Mouse (Mus musculus): ENCODE results near the gene Cdkn3. TPM values are rescaled to one million over a fixed set of nuclear protein-coding genes. Genes with fewer than 3 reads are reported as not detected.

Cdkn3 gene
- total and polyA plus RNA-seq, 3 experiments = 0.55 to 1.5 (median 0.70) TPM

GRCm38 (mm10) chr14:46787454-46787786, 27.1 kb downstream of the Cdkn3 start:
- DNase-seq = no peak
- TF ChIP-seq EP300 (IDR thresholded peaks at IDR 0.05; ENCODE audit: insufficient read depth, low read depth, low read length) = no peak
- no peak for TF ChIP-seq CTCF (IDR thresholded peaks at IDR 0.05)
- no peak for TF ChIP-seq POLR2A (IDR thresholded peaks at IDR 0.05; ENCODE audit: insufficient read depth, low read depth, low read length)
- under 1% methylated on average over 11 of the region's 11 CpGs for WGBS
- peaks cover 2% of the 10 kb centered on the region for H3K36me3 ChIP-seq (ENCODE audit: control insufficient read depth, insufficient read depth, low read length)
- peaks cover 5% of the 10 kb centered on the region for H3K79me2 ChIP-seq (replicated peaks; ENCODE audit: control insufficient read depth, insufficient read depth, low read length)
- peak overlapping the region; percentile 87 for H3K9ac ChIP-seq (ENCODE audit: low read depth, low read length)
- H3K27me3 ChIP-seq (ENCODE audit: control insufficient read depth, insufficient read depth, low read length) = no peaks in the 10 kb centered on the region
- H3K4me1 ChIP-seq (ENCODE audit: control insufficient read depth, insufficient read depth, low read length) = peaks cover 3% of the 10 kb centered on the region; the same call in 1 of the 2 replicates
- peak overlapping the region; percentile 83 for H3K4me3 ChIP-seq
- intact Hi-C loops (cut with DNase I) = loop anchor here (5.0 kb wide), 1 partner anchor 35 kb away; the partner anchor contains the start of gene Gmfb
- peak overlapping the region; percentile 74 for H3K27ac ChIP-seq

GRCm38 (mm10) chr14:46787787-46788504, 27.6 kb downstream of the Cdkn3 start, which contains the start of gene Cnih1:
Gene Cnih1 (minus strand): TSS chr14:46788411.
- intact Hi-C loops (cut with DNase I) = loop anchor here (5.0 kb wide), 1 partner anchor 34 kb away; the partner anchor contains the start of gene Gmfb
- TF ChIP-seq CTCF (IDR thresholded peaks at IDR 0.05) (peak; percentile 96; the same call in 1 of the 2 replicates), EP300 (IDR thresholded peaks at IDR 0.05; ENCODE audit: insufficient read depth, low read depth, low read length) (no peak), POLR2A (IDR thresholded peaks at IDR 0.05; ENCODE audit: insufficient read depth, low read depth, low read length) (no peak)
- H3K27ac ChIP-seq = peak within 1 kb of the TSS; percentile 74
- peaks cover 3% of the 10 kb centered on the region; the same call in 1 of the 2 replicates for H3K4me1 ChIP-seq (ENCODE audit: control insufficient read depth, insufficient read depth, low read length)
- DNase-seq = peak; percentile 92 to 96
- under 1% methylated on average over 83 of the region's 86 CpGs for WGBS
- no peaks in the 10 kb centered on the region for H3K27me3 ChIP-seq (ENCODE audit: control insufficient read depth, insufficient read depth, low read length)
- H3K9ac ChIP-seq (ENCODE audit: low read depth, low read length) = peak within 1 kb of the TSS; percentile 87
- no peaks in the 10 kb centered on the region; the same call in none of the 2 replicates for H3K36me3 ChIP-seq (ENCODE audit: control insufficient read depth, insufficient read depth, low read length)
- peak within 1 kb of the TSS; percentile 83 for H3K4me3 ChIP-seq
- peaks cover 5% of the 10 kb centered on the region for H3K79me2 ChIP-seq (replicated peaks; ENCODE audit: control insufficient read depth, insufficient read depth, low read length)

GRCm38 (mm10) chr14:46788505-46788901, 28.2 kb downstream of the Cdkn3 start:
- DNase-seq = no peak
- Histone ChIP-seq H3K27ac (peak overlapping the region; percentile 74), H3K36me3 (ENCODE audit: control insufficient read depth, insufficient read depth, low read length) (no peaks in the 10 kb centered on the region; the same call in none of the 2 replicates), H3K79me2 (replicated peaks; ENCODE audit: control insufficient read depth, insufficient read depth, low read length) (peaks cover 5% of the 10 kb centered on the region), H3K27me3 (ENCODE audit: control insufficient read depth, insufficient read depth, low read length) (no peaks in the 10 kb centered on the region), H3K9ac (ENCODE audit: low read depth, low read length) (peak overlapping the region; percentile 19), H3K4me1 (ENCODE audit: control insufficient read depth, insufficient read depth, low read length) (peaks cover 3% of the 10 kb centered on the region; the same call in 1 of the 2 replicates), H3K4me3 (peak overlapping the region; percentile 83)
- intact Hi-C loops (cut with DNase I) = loop anchor here (5.0 kb wide), 1 partner anchor 34 kb away; the partner anchor contains the start of gene Gmfb
- 7% methylated on average over 8 of the region's 8 CpGs for WGBS
- no peak for TF ChIP-seq EP300 (IDR thresholded peaks at IDR 0.05; ENCODE audit: insufficient read depth, low read depth, low read length)

- H3K27ac ChIP-seq = no peak overlapping the region
- H3K79me2 ChIP-seq (replicated peaks; ENCODE audit: control insufficient read depth, insufficient read depth, low read length) = peaks cover under 1% of the 10 kb centered on the region; the same call in 1 of the 2 replicates
- H3K27me3 ChIP-seq (ENCODE audit: control insufficient read depth, insufficient read depth, low read length) = no peaks in the 10 kb centered on the region
- no peak for DNase-seq
- WGBS = 79% methylated on average over 4 of the region's 4 CpGs
- intact Hi-C loops (cut with DNase I) = no loop called here
- no peak for TF ChIP-seq POLR2A (IDR thresholded peaks at IDR 0.05; ENCODE audit: insufficient read depth, low read depth, low read length)
- peak; percentile 53 for TF ChIP-seq CTCF (IDR thresholded peaks at IDR 0.05)
- no peak for TF ChIP-seq EP300 (IDR thresholded peaks at IDR 0.05; ENCODE audit: insufficient read depth, low read depth, low read length)
- H3K4me1 ChIP-seq (ENCODE audit: control insufficient read depth, insufficient read depth, low read length) = peaks cover 3% of the 10 kb centered on the region; the same call in 1 of the 2 replicates
- H3K9ac ChIP-seq (ENCODE audit: low read depth, low read length) = no peak overlapping the region
- no peak overlapping the region for H3K4me3 ChIP-seq
- H3K36me3 ChIP-seq (ENCODE audit: control insufficient read depth, insufficient read depth, low read length) = no peaks in the 10 kb centered on the region; the same call in 1 of the 2 replicates
Measured at GRCm38 (mm10) chr14:46790303-46790702, 30.0 kb downstream of the Cdkn3 start.

- no peak overlapping the region for H3K27ac ChIP-seq
- peaks cover 3% of the 10 kb centered on the region; the same call in 1 of the 2 replicates for H3K4me1 ChIP-seq (ENCODE audit: control insufficient read depth, insufficient read depth, low read length)
- no peaks in the 10 kb centered on the region for H3K27me3 ChIP-seq (ENCODE audit: control insufficient read depth, insufficient read depth, low read length)
- WGBS = 92% methylated on average over 6 of the region's 6 CpGs
- DNase-seq = no peak
- H3K79me2 ChIP-seq (replicated peaks; ENCODE audit: control insufficient read depth, insufficient read depth, low read length) = no peaks in the 10 kb centered on the region
- TF ChIP-seq POLR2A (IDR thresholded peaks at IDR 0.05; ENCODE audit: insufficient read depth, low read depth, low read length) (no peak), EP300 (IDR thresholded peaks at IDR 0.05; ENCODE audit: insufficient read depth, low read depth, low read length) (no peak), CTCF (IDR thresholded peaks at IDR 0.05) (no peak)
- H3K4me3 ChIP-seq = no peak overlapping the region
- intact Hi-C loops (cut with DNase I) = no loop called here
- H3K9ac ChIP-seq (ENCODE audit: low read depth, low read length) = no peak overlapping the region
- H3K36me3 ChIP-seq (ENCODE audit: control insufficient read depth, insufficient read depth, low read length) = no peaks in the 10 kb centered on the region; the same call in 1 of the 2 replicates
Measured at GRCm38 (mm10) chr14:46790723-46791122, 30.4 kb downstream of the Cdkn3 start.

GRCm38 (mm10) chr14:46794157-46794556, 33.8 kb downstream of the Cdkn3 start:
- intact Hi-C loops (cut with DNase I) = no loop called here
- 88% methylated on average over 5 of the region's 5 CpGs for WGBS
- Histone ChIP-seq H3K4me3 (no peak overlapping the region), H3K4me1 (ENCODE audit: control insufficient read depth, insufficient read depth, low read length) (no peaks in the 10 kb centered on the region), H3K79me2 (replicated peaks; ENCODE audit: control insufficient read depth, insufficient read depth, low read length) (no peaks in the 10 kb centered on the region), H3K27me3 (ENCODE audit: control insufficient read depth, insufficient read depth, low read length) (no peaks in the 10 kb centered on the region), H3K27ac (no peak overlapping the region), H3K36me3 (ENCODE audit: control insufficient read depth, insufficient read depth, low read length) (no peaks in the 10 kb centered on the region), H3K9ac (ENCODE audit: low read depth, low read length) (no peak overlapping the region)
- TF ChIP-seq CTCF (IDR thresholded peaks at IDR 0.05) = no peak
- TF ChIP-seq POLR2A (IDR thresholded peaks at IDR 0.05; ENCODE audit: insufficient read depth, low read depth, low read length) = no peak
- no peak for TF ChIP-seq EP300 (IDR thresholded peaks at IDR 0.05; ENCODE audit: insufficient read depth, low read depth, low read length)
- no peak for DNase-seq
